Mouse (Mus musculus): ENCODE results near the gene Trio.

Gene Trio

GRCm38 (mm10) chr15:27875753-27876152, 149.9 kb downstream of the Trio start:
- no peak for DNase-seq (ENCODE audit: low spot score)

- DNase-seq (ENCODE audit: low spot score) = no peak
These were observed 151.8 kb downstream of the Trio start for GRCm38 (mm10) chr15:27873747-27874320.

GRCm38 (mm10) chr15:27872286-27872685, 153.4 kb downstream of the Trio start:
- DNase-seq (ENCODE audit: low spot score) = no peak

- DNase-seq (ENCODE audit: low spot score) = no peak
These were observed 153.9 kb downstream of the Trio start for GRCm38 (mm10) chr15:27871708-27872107.

GRCm38 (mm10) chr15:27871260-27871659, 154.4 kb downstream of the Trio start:
- DNase-seq (ENCODE audit: low spot score) = no peak

GRCm38 (mm10) chr15:27869001-27869400, 156.6 kb downstream of the Trio start:
- no peak for DNase-seq (ENCODE audit: low spot score)

- DNase-seq (ENCODE audit: low spot score) = no peak
These were observed 157.8 kb downstream of the Trio start for GRCm38 (mm10) chr15:27867831-27868230.

- DNase-seq (ENCODE audit: low spot score) = no peak
These were observed 159.2 kb downstream of the Trio start for GRCm38 (mm10) chr15:27866471-27866870.

- DNase-seq (ENCODE audit: low spot score) = no peak
These were observed 159.6 kb downstream of the Trio start for GRCm38 (mm10) chr15:27866053-27866452.

GRCm38 (mm10) chr15:27864397-27864796, 161.3 kb downstream of the Trio start:
- no peak for DNase-seq (ENCODE audit: low spot score)

GRCm38 (mm10) chr15:27862949-27863348, 162.7 kb downstream of the Trio start:
- DNase-seq (ENCODE audit: low spot score) = no peak

GRCm38 (mm10) chr15:27860439-27860838, 165.2 kb downstream of the Trio start:
- no peak for DNase-seq (ENCODE audit: low spot score)

- DNase-seq (ENCODE audit: low spot score) = no peak
These were observed 166.1 kb downstream of the Trio start for GRCm38 (mm10) chr15:27859590-27859989.

- no peak for DNase-seq (ENCODE audit: low spot score)
These were observed 166.5 kb downstream of the Trio start for GRCm38 (mm10) chr15:27859115-27859514.

- no peak for DNase-seq (ENCODE audit: low spot score)
These were observed 167.3 kb downstream of the Trio start for GRCm38 (mm10) chr15:27858179-27858819.

GRCm38 (mm10) chr15:27857242-27857641, 168.4 kb downstream of the Trio start:
- no peak for DNase-seq (ENCODE audit: low spot score)

GRCm38 (mm10) chr15:27856050-27856787, 169.4 kb downstream of the Trio start:
- DNase-seq (ENCODE audit: low spot score) = no peak

GRCm38 (mm10) chr15:27851312-27851711, 174.3 kb downstream of the Trio start:
- no peak for DNase-seq (ENCODE audit: low spot score)

- DNase-seq (ENCODE audit: low spot score) = no peak
These were observed 174.7 kb downstream of the Trio start for GRCm38 (mm10) chr15:27850904-27851303.

- DNase-seq (ENCODE audit: low spot score) = no peak
These were observed 175.7 kb downstream of the Trio start for GRCm38 (mm10) chr15:27849910-27850309.

- DNase-seq (ENCODE audit: low spot score) = no peak
These were observed 184.0 kb downstream of the Trio start for GRCm38 (mm10) chr15:27841696-27842095.

- DNase-seq (ENCODE audit: low spot score) = no peak
These were observed 185.1 kb downstream of the Trio start for GRCm38 (mm10) chr15:27840579-27840978.

GRCm38 (mm10) chr15:27840125-27840524, 185.5 kb downstream of the Trio start:
- no peak for DNase-seq (ENCODE audit: low spot score)
